Mouse (Mus musculus): Measurements from ENCODE around the gene Caprin1. TPM values are rescaled to one million over a fixed set of nuclear protein-coding genes. Genes with fewer than 3 reads are reported as not detected.

Gene Caprin1
- polyA plus RNA-seq, 1 experiment from 2014 or later, result 665 TPM

DNA sequence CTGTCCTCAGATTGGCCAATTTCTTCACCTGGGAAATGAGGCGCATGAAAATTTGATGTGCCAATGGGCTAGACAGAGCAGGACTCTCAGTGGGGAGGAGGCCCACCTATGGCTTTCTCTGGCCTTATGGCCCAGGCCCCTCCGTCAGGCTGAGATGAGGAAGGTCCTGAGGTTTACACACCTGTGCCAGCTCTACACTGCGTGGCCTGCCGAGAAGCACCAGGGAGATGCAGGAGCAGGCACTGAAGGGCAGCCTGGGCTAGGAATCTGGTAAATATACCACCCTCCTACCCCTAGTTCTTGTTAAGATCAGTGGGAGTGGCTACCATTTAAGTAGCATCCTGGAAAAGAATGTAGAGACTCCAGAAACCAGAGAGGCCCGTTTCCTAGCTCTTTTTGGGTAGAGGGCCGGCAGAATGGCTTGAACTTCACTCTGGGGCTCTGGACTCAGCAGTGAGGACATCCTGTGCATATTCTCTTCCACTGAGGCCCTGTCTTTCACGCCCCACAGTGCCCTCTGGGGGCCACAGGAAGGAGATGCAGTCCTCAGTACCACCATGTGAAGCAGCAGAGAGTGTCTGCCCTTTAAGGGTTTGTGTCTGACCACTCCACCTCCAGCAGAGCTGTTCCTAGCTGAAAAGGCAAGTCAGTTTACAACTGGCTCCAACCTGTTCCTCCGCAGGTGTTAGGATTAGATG is 78.7 kb downstream of the Caprin1 start:
- no peaks in the 10 kb centered on the region for H3K9me3 ChIP-seq (replicated peaks; ENCODE audit: control insufficient read depth, low read length)
- no peak overlapping the region for H3K27ac ChIP-seq (replicated peaks; ENCODE audit: low read depth, low read length)
- WGBS, result 62% methylated on average over 8 of the region's 8 CpGs
- DNase-seq (ENCODE audit: low spot score) (peak; percentile 78), ATAC-seq (replicated peaks; ENCODE audit: insufficient number of reproducible peaks, low FRiP score, low TSS enrichment, low read depth) (peak; percentile 70; the same call in 1 of the 2 replicates)
- H3K4me1 ChIP-seq (ENCODE audit: control insufficient read depth, insufficient read depth, low read length), result no peaks in the 10 kb centered on the region
- H3K4me3 ChIP-seq (ENCODE audit: low read depth, low read length), result no peak overlapping the region
- H3K4me2 ChIP-seq (ENCODE audit: low read depth, low read length), result no peak overlapping the region
- H3K36me3 ChIP-seq (replicated peaks; ENCODE audit: control insufficient read depth, insufficient read depth, low read depth, low read length), result no peaks in the 10 kb centered on the region; the same call in 1 of the 2 replicates
- no peak overlapping the region for H3K9ac ChIP-seq (replicated peaks; ENCODE audit: low read length)
- H3K27me3 ChIP-seq (ENCODE audit: control insufficient read depth, insufficient read depth, low read length), result no peaks in the 10 kb centered on the region

DNA sequence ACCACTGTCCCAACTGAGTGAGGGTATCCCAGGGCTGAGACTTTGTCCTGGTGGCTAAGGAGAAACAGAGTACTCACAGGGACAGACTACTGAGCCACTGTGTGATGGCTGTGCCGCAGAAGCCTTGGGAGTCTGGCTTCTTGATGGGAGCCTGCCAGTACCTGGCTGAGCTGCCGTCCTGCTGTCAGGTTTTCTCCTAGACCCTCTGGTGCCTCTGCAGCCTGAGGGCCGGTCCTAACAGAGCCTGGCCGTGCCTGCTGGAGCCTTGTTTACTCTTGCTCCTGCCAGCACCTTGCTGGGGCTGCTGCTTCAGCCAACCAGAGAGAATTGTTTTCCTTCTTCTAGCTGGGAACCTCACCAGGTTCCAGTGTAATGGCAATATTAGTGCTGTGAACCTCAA is 83.0 kb downstream of the Caprin1 start:
- H3K9me3 ChIP-seq (replicated peaks; ENCODE audit: control insufficient read depth, low read length), result no peaks in the 10 kb centered on the region
- H3K27ac ChIP-seq (replicated peaks; ENCODE audit: low read depth, low read length), result no peak overlapping the region
- DNase-seq (ENCODE audit: low spot score), result no peak
- no peak overlapping the region for H3K4me3 ChIP-seq (ENCODE audit: low read depth, low read length)
- no peaks in the 10 kb centered on the region for H3K27me3 ChIP-seq (ENCODE audit: control insufficient read depth, insufficient read depth, low read length)
- H3K9ac ChIP-seq (replicated peaks; ENCODE audit: low read length), result no peak overlapping the region
- 67% methylated on average over 4 of the region's 4 CpGs for WGBS
- H3K4me2 ChIP-seq (ENCODE audit: low read depth, low read length), result no peak overlapping the region
- no peaks in the 10 kb centered on the region for H3K4me1 ChIP-seq (ENCODE audit: control insufficient read depth, insufficient read depth, low read length)
- ATAC-seq (replicated peaks; ENCODE audit: insufficient number of reproducible peaks, low FRiP score, low TSS enrichment, low read depth), result no peak
- H3K36me3 ChIP-seq (replicated peaks; ENCODE audit: control insufficient read depth, insufficient read depth, low read depth, low read length), result no peaks in the 10 kb centered on the region

DNA sequence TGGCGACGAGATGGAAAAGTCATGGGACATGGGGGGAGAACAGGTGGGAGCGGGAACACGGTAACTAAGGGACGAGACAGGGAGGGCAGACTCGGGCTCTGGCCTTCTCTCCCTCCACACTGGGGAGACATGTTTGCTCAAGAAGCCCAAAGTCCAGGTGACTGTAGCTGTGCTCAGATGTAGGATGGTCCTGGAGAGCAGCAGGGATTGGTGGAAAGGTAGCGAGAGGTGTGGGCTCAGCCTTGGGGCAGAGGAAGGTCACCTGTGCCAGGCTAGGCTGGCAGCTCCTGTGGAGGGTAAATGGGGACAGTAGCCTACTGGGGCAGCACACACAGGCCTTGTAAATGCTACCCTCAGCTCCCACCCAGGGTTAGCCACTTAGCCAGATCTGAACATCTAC is 83.6 kb downstream of the Caprin1 start:
- Histone ChIP-seq H3K4me1 (ENCODE audit: control insufficient read depth, insufficient read depth, low read length) (no peaks in the 10 kb centered on the region), H3K4me3 (ENCODE audit: low read depth, low read length) (no peak overlapping the region), H3K4me2 (ENCODE audit: low read depth, low read length) (no peak overlapping the region), H3K27me3 (ENCODE audit: control insufficient read depth, insufficient read depth, low read length) (no peaks in the 10 kb centered on the region), H3K9ac (replicated peaks; ENCODE audit: low read length) (no peak overlapping the region), H3K9me3 (replicated peaks; ENCODE audit: control insufficient read depth, low read length) (no peaks in the 10 kb centered on the region), H3K36me3 (replicated peaks; ENCODE audit: control insufficient read depth, insufficient read depth, low read depth, low read length) (no peaks in the 10 kb centered on the region), H3K27ac (replicated peaks; ENCODE audit: low read depth, low read length) (no peak overlapping the region)
- DNase-seq (ENCODE audit: low spot score) (no peak), ATAC-seq (replicated peaks; ENCODE audit: insufficient number of reproducible peaks, low FRiP score, low TSS enrichment, low read depth) (0 out of 2 replicates have a peak, but pooled peaks have one; percentile 24)
- 88% methylated on average over 7 of the region's 7 CpGs for WGBS

Small RNA genes within 50 kb of the gene (microRNA-seq; reads per million reads assigned to microRNA genes)
- gene Gm22757 (ENCODE audit: borderline number of aligned reads) (not detected), gene Gm22761 (ENCODE audit: borderline number of aligned reads) (not detected)

Other genes with a start within 250 kb of the Caprin1 start
- gene Abtb2, start 231.3 kb downstream of the Caprin1 start, polyA plus RNA-seq (2014; fragmentation: Nextera tagmentation; extraction: Ambion mirVana), result 9.7 and 10.2 TPM in 2 replicates
- gene Nat10, start 36.4 kb downstream of the Caprin1 start, polyA plus RNA-seq (2014; fragmentation: Nextera tagmentation; extraction: Ambion mirVana), result 20.8 and 23.9 TPM in 2 replicates
- 16.2 and 18.8 TPM in 2 replicates for gene Lmo2, start 160.3 kb upstream of the Caprin1 start, polyA plus RNA-seq (2014; fragmentation: Nextera tagmentation; extraction: Ambion mirVana)
- 62.3 and 63.3 TPM in 2 replicates for gene Fbxo3, start 230.1 kb upstream of the Caprin1 start, polyA plus RNA-seq (2014; fragmentation: Nextera tagmentation; extraction: Ambion mirVana)
- gene 4931422A03Rik, start 230.7 kb upstream of the Caprin1 start, polyA plus RNA-seq (2014; fragmentation: Nextera tagmentation; extraction: Ambion mirVana), result 1.1 and 1.4 TPM in 2 replicates